Mouse (Mus musculus) kidney, postnatal 4 days (tissue): Measurements from ENCODE around the gene Sox5.

Experiments
- DNase-seq, 2 experiments: peaks; one replicate each; pipeline ENCODE4 v3.0.0; 2021; ENCODE audit warnings: mixed read lengths in 2 of 2

The Sox5 gene

GRCm38 (mm10) chr6:144781431-144782030, at the start of gene Sox5:
TSS of gene Sox5 (minus strand) at chr6:144781977.
- DNase-seq: peak; percentile 75 to 85

GRCm38 (mm10) chr6:144825018-144825602, 43.3 kb upstream of the Sox5 start:
- no peak for DNase-seq

- no peak for DNase-seq
Measured at GRCm38 (mm10) chr6:144824153-144824552, 42.4 kb upstream of the Sox5 start.

- no peak for DNase-seq
Measured at GRCm38 (mm10) chr6:144822594-144822993, 40.8 kb upstream of the Sox5 start.

GRCm38 (mm10) chr6:144821019-144821418, 39.2 kb upstream of the Sox5 start:
- no peak for DNase-seq

- no peak for DNase-seq
Measured at GRCm38 (mm10) chr6:144818016-144818415, 36.2 kb upstream of the Sox5 start.

- DNase-seq: no peak
Measured at GRCm38 (mm10) chr6:144817329-144817932, 35.7 kb upstream of the Sox5 start.

- no peak for DNase-seq
Measured at GRCm38 (mm10) chr6:144815542-144815941, 33.8 kb upstream of the Sox5 start.

GRCm38 (mm10) chr6:144814931-144815364, 33.2 kb upstream of the Sox5 start:
- peak; percentile 36 to 50 for DNase-seq

- no peak for DNase-seq
Measured at GRCm38 (mm10) chr6:144804321-144804720, 22.5 kb upstream of the Sox5 start.

- no peak for DNase-seq
Measured at GRCm38 (mm10) chr6:144803063-144803462, 21.3 kb upstream of the Sox5 start.

- no peak for DNase-seq
Measured at GRCm38 (mm10) chr6:144794356-144794755, 12.6 kb upstream of the Sox5 start.

- no peak for DNase-seq
Measured at GRCm38 (mm10) chr6:144792871-144793270, 11.1 kb upstream of the Sox5 start.

GRCm38 (mm10) chr6:144783295-144783694, 1.5 kb upstream of the Sox5 start:
- DNase-seq: no peak

- peak in 1 of 2 experiments; percentile 26 for DNase-seq
Measured at GRCm38 (mm10) chr6:144782866-144783265, 1.1 kb upstream of the Sox5 start.

- DNase-seq: peak; percentile 43 to 65
Measured at GRCm38 (mm10) chr6:144782031-144782857, 467 bp upstream of the Sox5 start.

- peak in 1 of 2 experiments; percentile 29 for DNase-seq
Measured at GRCm38 (mm10) chr6:144780608-144781285, 1.0 kb downstream of the Sox5 start.

- peak; percentile 49 to 65 for DNase-seq
Measured at GRCm38 (mm10) chr6:144779945-144780607, 1.7 kb downstream of the Sox5 start.

GRCm38 (mm10) chr6:144777356-144778035, 4.3 kb downstream of the Sox5 start:
- DNase-seq: no peak

- DNase-seq: no peak
Measured at GRCm38 (mm10) chr6:144773736-144774135, 8.0 kb downstream of the Sox5 start.

- DNase-seq: no peak
Measured at GRCm38 (mm10) chr6:144772985-144773384, 8.8 kb downstream of the Sox5 start.
